ENCODE assay signal across 11 mouse cellular contexts in genomic region chr1:177518897-177519513, GRCm38 (mm10).
DNase-seq lines count a peak whose midpoint lies in the region; ATAC-seq and TF ChIP-seq lines count a peak whose summit lies in the region.
"Had no signal": no experiment of that assay in that cellular context is flagged by ENCODE, and none has a peak within 500 bp of the region (broad histone marks: within the 10 kb centered on the region; RNA-seq: fewer than 3 reads in every experiment).

No protein-coding gene starts in this region.

- no peaks in the 10 kb centered on the region for H3K9me3 ChIP-seq in hindbrain, embryonic 11.5 days (ENCODE audit: control insufficient read depth, low read length)
- H3K9me3 ChIP-seq in midbrain, embryonic 10.5 days (replicated peaks): no peaks in the 10 kb centered on the region

- 0 out of 2 replicates have a peak overlapping the region, but pooled peaks have one; percentile 5 for H3K4me2 ChIP-seq in hindbrain, embryonic 11.5 days (replicated peaks; ENCODE audit: low read depth, low read length)

- H3K4me1 ChIP-seq in hindbrain, embryonic 11.5 days (replicated peaks; ENCODE audit: control insufficient read depth, insufficient read depth, low read length): peaks cover 11% of the 10 kb centered on the region
- peaks cover 29% of the 10 kb centered on the region for H3K4me1 ChIP-seq in midbrain, embryonic 10.5 days

- TF ChIP-seq CTCF in layer of hippocampus, adult 2 months (conservative IDR thresholded peaks at IDR 0.05): no peak

- ATAC-seq in hindbrain, embryonic 11.5 days (ENCODE audit: low FRiP score): peak; percentile 67; the same call in 1 of the 2 replicates

- H3K27me3 ChIP-seq in hindbrain, embryonic 11.5 days (ENCODE audit: control insufficient read depth, insufficient read depth, low read length): no peaks in the 10 kb centered on the region
- peaks cover 8% of the 10 kb centered on the region; the same call in 1 of the 2 replicates for H3K27me3 ChIP-seq in midbrain, embryonic 10.5 days (ENCODE audit: low read depth, poor library complexity, severe bottlenecking)

- H3K27ac ChIP-seq in layer of hippocampus, adult 2 months: peak overlapping the region; percentile 61; the same call in 1 of the 2 replicates
- H3K27ac ChIP-seq in hindbrain, embryonic 11.5 days (ENCODE audit: low read depth, low read length): no peak overlapping the region
- peak overlapping the region; percentile 79 for H3K27ac ChIP-seq in midbrain, embryonic 10.5 days (replicated peaks)

- H3K9ac ChIP-seq in hindbrain, embryonic 11.5 days (ENCODE audit: low read depth, low read length): no peak overlapping the region

- no peaks in the 10 kb centered on the region for H3K36me3 ChIP-seq in hindbrain, embryonic 11.5 days (ENCODE audit: control insufficient read depth, insufficient read depth, low read length)
- H3K36me3 ChIP-seq in midbrain, embryonic 10.5 days: no peaks in the 10 kb centered on the region

- no peak for DNase-seq in layer of hippocampus, adult 2 months (ENCODE audit: low spot score in 2 of 2)
- no peak for DNase-seq in layer of hippocampus, postnatal 25 days (ENCODE audit: extremely low spot score in 1 of 2, low spot score in 1 of 2)
- peak; percentile 59 for DNase-seq in hindbrain, embryonic 11.5 days (ENCODE audit: low spot score)
- DNase-seq in midbrain, embryonic 10.5 days (ENCODE audit: low spot score): peak; percentile 45
- peak; percentile 19 for DNase-seq in yolk sac, embryonic 10.5 days (ENCODE audit: low spot score)
- no peak for DNase-seq in gastrocnemius, postnatal 10 days
- no peak for DNase-seq in heart, adult 18-20 months
- DNase-seq in layer of hippocampus, adult 18-20 months (ENCODE audit: low spot score in 2 of 2): no peak
- DNase-seq: lung, postnatal 14 days; thymus, postnatal 4 days had no signal

- 25% methylated on average over 13 of the region's 13 CpGs for whole genome bisulfite sequencing in hindbrain, embryonic 11.5 days
- 38% methylated on average over 13 of the region's 13 CpGs for WGBS in midbrain, embryonic 10.5 days

- H3K4me3 ChIP-seq in layer of hippocampus, adult 2 months: no peak overlapping the region
- no peak overlapping the region for H3K4me3 ChIP-seq in hindbrain, embryonic 11.5 days (ENCODE audit: low read depth, low read length)
- H3K4me3 ChIP-seq in midbrain, embryonic 10.5 days: peak overlapping the region; percentile 16; the same call in 1 of the 2 replicates
- H3K4me3 ChIP-seq: erythroblast, embryonic 14.5 days had no signal

Comparison
In these comparisons a context has a peak if more than half of its experiments do, and no peak if none do; other contexts are left out.
1. DNase-seq: peak in hindbrain, embryonic 11.5 days (single experiment), midbrain, embryonic 10.5 days (single experiment) and yolk sac, embryonic 10.5 days (single experiment); none in layer of hippocampus, adult 2 months (0 of 2), layer of hippocampus, postnatal 25 days (0 of 2), gastrocnemius, postnatal 10 days (single experiment), heart, adult 18-20 months (0 of 2) and layer of hippocampus, adult 18-20 months (0 of 2).